Mouse (Mus musculus) urinary bladder, postnatal 36 days (tissue): ENCODE results near the gene Clrn3.
"Not testable (repeated sequence)": the region's sequence is repeated elsewhere in the genome, so short reads cannot be mapped to it uniquely, and the experiment has no call there.

ENCODE experiments used
- DNase-seq, 2 experiments: peaks; one replicate each; pipeline ENCODE4 v3.0.0; 2022; ENCODE audit warnings: low spot score in 2 of 2, mixed read lengths in 1 of 2

Gene Clrn3

DNA sequence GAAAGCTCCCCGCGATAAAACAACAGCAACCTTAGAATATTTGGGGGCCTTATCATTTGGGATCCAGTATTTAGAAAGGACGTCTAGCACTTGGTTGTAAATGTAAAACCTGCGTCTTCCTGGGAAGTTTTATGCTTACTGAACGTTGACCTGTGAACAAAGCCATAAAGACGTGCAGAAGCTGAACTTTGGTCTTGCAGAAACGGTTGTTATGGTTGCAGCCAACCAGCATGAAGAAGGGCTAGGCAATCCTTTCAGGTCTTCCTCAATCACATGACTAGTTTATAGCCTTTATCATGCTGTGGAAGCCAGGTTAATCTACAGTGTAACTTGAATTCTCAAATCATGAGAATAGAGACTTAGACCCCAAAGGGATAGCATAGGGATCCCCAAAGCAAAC is at the start of gene Clrn3:
TSS of gene Clrn3 (minus strand) at position 140 of the 400 bp plus-strand sequence.
- DNase-seq = no peak

DNA sequence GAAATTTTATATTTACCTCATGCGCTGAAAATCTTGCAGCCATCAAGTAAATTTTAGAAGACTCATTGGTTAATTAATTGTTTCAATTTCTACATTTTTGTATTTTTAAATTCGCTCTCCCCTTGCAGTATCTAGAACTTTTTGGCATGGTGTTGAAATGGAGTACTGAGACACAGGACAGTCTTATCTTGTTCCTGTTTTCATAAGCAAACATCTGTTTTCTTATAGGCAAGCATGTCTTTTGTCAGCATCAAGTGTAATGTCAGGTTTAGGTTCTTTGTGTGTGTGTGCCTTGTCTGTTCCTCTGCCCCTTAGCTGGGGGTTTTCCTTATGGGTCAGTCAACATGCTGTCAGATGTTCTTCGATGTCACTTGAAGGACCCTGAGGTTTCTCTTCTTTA is 47.9 kb upstream of the Clrn3 start:
- no peak for DNase-seq

DNA sequence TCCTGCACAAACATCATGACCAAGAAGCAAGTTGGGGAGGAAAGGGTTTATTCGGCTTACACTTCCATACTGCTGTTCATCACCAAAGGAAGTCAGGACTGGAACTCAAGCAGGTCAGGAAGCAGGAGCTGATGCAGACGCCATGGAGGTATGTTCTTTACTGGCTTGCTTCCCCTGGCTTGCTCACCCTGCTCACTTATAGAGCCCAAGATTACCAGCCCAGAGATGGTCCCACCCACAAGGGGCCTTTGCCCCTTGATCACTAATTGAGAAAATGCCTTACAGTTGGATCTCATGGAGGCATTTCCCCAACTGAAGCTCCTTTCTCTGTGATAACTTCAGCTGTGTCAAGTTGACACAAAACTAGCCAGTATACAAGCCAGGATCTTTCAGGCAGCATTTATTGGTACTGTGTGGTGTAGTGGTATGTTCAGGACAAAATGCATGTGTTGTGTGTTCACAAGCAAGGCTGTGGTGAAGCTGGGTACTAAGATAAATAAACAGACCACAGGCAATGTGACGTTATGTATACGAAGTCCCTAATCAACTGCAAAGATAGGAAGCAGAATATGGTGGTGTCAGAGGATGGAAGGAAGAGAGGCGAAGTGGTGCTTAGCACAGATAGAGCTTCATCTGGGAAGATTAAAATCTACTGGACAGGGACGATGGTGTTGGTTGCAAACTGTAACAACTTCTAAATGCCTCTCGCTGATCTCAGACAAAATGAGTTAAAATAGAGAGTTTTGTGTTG is 47.0 kb upstream of the Clrn3 start:
- not testable (repeated sequence) for DNase-seq

DNA sequence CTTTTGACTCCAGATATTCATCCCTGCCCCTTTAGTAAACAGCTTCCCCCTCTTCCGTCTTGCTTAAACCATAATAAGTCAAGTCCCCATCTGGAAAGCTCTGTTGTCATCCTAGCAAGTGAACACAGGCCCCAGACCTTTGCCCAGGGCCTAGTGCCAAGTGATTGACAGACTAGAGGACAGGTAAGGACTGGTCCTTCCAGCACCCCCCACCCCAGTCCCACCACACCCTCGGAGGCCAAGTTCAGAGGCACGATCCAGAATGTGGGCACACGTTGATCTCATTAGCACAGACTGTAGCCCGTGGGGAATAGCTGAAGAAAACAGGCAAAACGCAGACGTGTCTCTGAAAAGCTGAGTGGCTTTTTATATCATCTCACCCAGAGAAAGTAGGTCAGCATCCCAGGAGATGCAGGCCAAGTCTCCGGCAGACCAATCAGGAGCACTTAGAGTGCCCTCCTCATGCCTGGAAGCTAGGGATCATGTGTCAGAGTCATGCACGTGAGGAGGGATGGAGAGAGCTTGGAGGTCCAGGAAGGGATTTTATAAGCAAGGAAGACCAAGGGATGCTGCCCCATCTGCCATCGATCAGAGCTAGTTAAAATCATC is 43.6 kb upstream of the Clrn3 start:
- peak; percentile 71 for DNase-seq

GRCm38 (mm10) chr7:135571392-135571791 is 42.9 kb upstream of the Clrn3 start:
- DNase-seq = no peak

GRCm38 (mm10) chr7:135568550-135568949 is 40.1 kb upstream of the Clrn3 start:
- DNase-seq = no peak

DNA sequence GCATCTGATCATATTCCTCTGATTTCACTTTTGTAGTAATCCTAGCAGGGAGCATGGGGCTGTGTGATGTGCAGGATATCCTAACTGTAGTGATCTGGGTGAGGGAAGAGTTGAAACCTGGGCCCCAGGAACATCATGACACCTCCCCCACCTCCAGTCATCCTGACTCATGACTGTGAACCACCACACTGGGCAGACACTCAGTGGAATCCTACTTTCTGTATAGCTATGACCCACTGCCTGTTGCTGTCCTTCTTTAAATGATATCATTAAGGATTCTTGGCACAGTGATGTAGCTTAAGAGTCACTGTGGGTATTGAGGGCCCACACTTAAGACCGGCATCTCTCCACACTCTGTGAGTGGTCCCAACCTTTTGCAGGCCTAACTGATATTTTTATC is 39.1 kb upstream of the Clrn3 start:
- DNase-seq = no peak

- no peak for DNase-seq
Measured at GRCm38 (mm10) chr7:135566013-135566412, 37.6 kb upstream of the Clrn3 start.

GRCm38 (mm10) chr7:135564022-135564421 is 35.6 kb upstream of the Clrn3 start:
- no peak for DNase-seq

DNA sequence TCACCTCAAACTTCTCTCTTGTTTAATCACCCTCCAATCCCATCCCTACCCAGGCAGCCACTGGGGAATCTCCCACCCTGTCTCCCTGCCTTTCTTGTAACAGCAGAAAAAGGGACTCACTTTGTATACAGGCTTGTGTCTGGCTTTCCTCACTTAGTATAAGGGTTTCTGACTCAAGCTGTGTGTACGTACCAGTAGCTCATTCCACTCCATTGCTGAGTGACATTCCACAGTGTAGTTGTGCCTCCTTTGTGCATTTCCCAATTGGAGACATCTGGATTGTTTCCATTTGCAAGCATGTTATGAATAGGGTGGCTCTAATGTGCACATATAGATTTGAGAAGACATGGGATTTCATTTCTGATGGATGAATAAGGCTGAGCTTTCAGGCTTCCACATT is 31.8 kb upstream of the Clrn3 start:
- no peak for DNase-seq

DNA sequence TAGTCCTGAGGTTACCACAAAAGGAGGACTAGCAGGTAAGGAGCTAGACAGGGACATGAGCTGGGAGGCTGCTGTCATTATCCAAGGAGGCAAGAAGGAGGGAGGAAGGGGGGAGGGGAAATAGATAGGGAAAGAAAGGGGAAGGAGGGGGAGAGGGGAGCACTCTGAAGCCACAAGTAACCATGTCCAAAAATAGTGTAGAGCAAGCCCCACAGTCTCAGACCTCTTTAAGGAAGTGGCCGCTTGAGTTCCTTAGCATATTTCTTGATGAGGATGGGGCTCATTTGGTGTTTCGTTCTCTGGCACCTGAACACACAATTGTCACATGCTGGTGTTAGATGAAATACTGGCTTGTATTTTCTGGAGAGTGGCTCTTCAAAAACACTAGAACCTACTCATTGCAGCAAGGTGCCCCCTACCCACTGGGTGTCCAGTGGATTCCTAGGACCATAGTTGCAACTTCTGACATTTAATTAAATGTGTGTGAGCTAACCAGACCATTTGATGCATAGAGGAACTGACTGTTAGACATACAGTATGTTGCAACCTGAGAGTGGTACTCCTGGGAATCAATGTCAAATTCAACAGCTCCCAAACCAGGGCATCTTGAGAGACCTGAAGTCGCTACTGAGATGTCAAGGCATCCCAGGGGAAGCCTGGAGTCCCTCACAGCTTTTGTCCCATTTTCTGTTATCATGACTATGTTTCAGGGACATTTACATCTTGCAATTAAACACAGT is 28.4 kb upstream of the Clrn3 start:
- DNase-seq = no peak

GRCm38 (mm10) chr7:135553550-135553949 is 25.1 kb upstream of the Clrn3 start:
- no peak for DNase-seq

DNA sequence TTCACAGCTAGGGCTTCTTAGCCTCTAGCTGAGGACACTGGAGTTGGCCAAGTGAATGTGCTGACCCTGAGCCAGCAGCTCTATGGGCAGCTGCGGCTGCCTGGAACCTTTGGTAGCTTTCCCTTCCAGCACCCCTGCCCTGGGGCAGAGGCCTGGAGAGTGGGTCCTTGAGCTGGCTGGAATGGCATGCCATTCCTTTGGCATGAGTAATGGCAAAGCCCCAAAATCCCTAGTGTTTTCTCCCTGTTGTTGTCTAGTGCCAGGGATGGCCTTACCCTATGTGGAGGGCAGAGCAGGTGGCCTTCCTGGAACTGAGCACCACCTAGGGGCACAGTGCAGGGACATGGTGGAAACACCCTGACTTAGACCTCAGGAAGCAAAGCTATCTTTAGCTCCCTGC is 23.1 kb upstream of the Clrn3 start:
- no peak for DNase-seq

DNA sequence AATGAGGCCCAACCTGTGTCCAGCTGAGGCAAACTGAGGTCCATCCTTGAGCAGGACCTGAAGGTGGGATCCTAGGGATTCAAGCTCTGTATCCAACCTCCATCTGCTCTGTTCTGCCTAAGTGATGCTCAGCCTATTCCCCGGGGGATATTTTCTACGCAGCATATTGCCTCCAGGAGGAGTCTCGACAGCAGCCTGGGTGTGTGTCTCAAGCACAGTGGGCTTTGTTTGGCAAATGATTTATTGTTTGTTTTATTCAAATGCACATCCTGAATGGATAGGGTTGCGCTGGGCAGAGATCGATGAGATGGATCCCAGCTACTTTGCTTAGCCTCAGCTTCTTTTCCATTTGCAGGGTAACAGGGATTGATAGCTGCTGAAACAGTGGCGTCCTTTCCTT is 20.0 kb upstream of the Clrn3 start:
- no peak for DNase-seq

DNA sequence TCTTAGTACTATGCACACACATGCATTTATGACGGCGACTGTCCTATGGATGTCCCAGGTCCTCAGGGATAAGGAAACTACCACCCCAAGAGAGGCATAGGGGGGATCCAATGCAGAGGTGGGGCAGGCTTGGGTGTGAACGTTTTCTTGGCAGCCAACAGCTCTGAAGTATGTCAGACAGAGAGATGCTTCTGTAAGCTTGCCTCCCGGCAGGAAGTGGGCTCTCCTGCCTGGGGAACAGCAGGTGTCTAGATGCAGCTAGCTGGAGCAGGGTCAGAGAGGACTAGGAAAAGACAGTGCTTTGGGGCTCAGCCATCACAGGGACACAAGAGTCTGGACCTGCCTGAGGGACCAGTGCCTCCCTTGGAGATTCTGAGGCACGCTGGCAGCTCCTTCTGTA is 18.1 kb upstream of the Clrn3 start:
- no peak for DNase-seq

GRCm38 (mm10) chr7:135545957-135546356 is 17.5 kb upstream of the Clrn3 start:
- no peak for DNase-seq

DNA sequence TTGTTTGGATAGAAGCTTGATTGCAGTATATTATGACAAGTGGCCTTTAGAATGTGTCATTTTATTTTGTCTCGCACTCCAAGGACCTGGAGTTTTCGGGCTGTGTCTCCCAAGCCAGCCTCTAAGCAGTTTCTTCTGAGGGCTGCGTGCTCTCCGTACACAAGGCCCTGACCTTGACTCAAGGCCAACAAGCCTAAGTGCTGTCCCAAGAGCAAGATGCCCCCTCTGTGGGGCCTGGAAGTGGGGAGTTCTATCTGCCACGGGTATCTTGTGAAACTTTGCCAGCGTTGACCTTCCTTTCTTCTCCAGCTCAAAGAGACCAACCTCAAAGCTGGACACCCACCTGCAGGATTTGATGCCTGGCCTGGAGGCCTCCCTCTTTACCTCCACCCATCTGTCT is 15.9 kb upstream of the Clrn3 start:
- DNase-seq = no peak

DNA sequence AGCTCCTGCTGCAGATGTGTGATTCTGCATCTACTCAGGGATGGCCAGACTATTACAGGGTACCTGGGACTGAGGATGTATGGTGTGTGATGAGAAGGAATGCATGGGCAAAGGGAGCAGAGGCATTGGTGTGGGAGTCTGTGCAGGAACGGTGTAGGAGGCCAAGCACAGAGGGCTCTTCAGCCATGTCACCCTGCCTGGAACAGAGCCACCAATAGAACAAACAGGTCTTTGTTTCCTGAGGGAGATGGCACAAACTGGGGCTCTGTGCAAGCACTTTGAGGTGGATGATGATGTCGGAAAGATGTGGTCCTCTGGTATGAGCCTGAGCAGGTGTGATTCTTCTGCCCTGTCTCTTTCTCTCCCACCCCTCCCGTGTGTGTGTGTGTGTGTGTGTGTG is 14.6 kb upstream of the Clrn3 start:
- no peak for DNase-seq

- no peak for DNase-seq
Measured at GRCm38 (mm10) chr7:135542235-135542634, 13.8 kb upstream of the Clrn3 start.

DNA sequence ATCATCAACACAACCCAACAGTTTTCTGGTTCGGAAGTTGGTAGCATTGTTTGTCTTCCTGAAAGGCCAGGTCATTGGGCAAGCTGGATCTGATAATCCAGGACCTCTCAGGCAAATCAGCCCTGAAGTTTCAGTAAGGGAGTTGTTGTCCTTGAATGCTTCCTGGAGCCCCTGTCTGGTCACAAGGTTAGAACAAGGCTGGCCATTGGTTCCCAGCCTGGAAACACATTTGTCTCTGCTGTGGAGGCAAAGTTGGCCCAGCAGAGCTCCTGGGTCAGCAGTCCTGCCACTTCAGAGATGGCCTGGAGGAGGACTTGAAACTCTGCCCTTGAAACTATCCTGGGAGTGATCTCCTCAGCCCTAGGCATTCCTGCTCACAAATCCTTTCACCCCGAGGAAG is 11.0 kb upstream of the Clrn3 start:
- no peak for DNase-seq

GRCm38 (mm10) chr7:135537948-135538741 is 9.7 kb upstream of the Clrn3 start:
- peak in 1 of 2 experiments; percentile 7 for DNase-seq

GRCm38 (mm10) chr7:135537341-135537901 is 9.0 kb upstream of the Clrn3 start, which contains the start of gene Ptpre:
Ptpre (plus strand) TSS chr7:135537481.
- DNase-seq = peak; percentile 88
